17 mouse cellular contexts compared by ENCODE assay signal in genomic region chr2:32778081-32778480, GRCm38 (mm10). TPM values are rescaled to one million over a fixed set of nuclear protein-coding genes. Genes with fewer than 3 reads are reported as not detected.
DNase-seq lines count a peak whose midpoint lies in the region.
"Had no signal": no experiment of that assay in that cellular context is flagged by ENCODE, and none has a peak within 500 bp of the region (broad histone marks: within the 10 kb centered on the region; RNA-seq: fewer than 3 reads in every experiment).

No protein-coding gene starts in this region.

- peak; percentile 74 for DNase-seq in CD4-positive helper T cell, adult 2 months (ENCODE audit: low read depth, low spot score)
- peak; percentile 53 for DNase-seq in naive thymus-derived CD4-positive, alpha-beta T cell, adult 2 months (ENCODE audit: low read depth)
- DNase-seq in thymus, postnatal 10 days (ENCODE audit: low spot score in 2 of 2): peak; percentile 84 to 92
- peak; percentile 86 for DNase-seq in thymus, postnatal 4 days
- DNase-seq in testis, postnatal 10 days (ENCODE audit: low spot score): no peak
- no peak for DNase-seq in gastrocnemius, postnatal 10 days
- DNase-seq: adrenal gland, postnatal 10 days; cerebellum, adult 18-20 months; cerebellum, adult 9-11 months; cerebellum, postnatal 36 days; forebrain, postnatal 0 days; gastrocnemius, postnatal 25 days; heart, postnatal 36 days had no signal

RNA-seq across cellular contexts. Expression of gene Ptrh1, which starts 2.5 kb away (rescaled TPM):
- total RNA-seq in gastrocnemius, postnatal 10 days (2021): 1 to 10 TPM; 2.3 to 2.7 TPM

RNA-seq across cellular contexts. Expression of gene Ttc16, which starts 2.6 kb away (rescaled TPM):
- total RNA-seq in gastrocnemius, postnatal 10 days (2021): under 1 TPM in 1 of 2 experiments, not detected in 1; 0.11 TPM
- total RNA-seq: gastrocnemius, postnatal 25 days had no signal

RNA-seq across cellular contexts. Expression of gene Cfap157, which starts 6.1 kb away (rescaled TPM):
- not detected for total RNA-seq in gastrocnemius, postnatal 10 days (2021)
- total RNA-seq: adrenal gland, postnatal 10 days; ES-E14; gastrocnemius, adult 18-20 months; gastrocnemius, postnatal 25 days; granulocyte monocyte progenitor cell, adult 5-6 weeks; heart, adult 8-10 months; heart, postnatal 36 days had no signal

RNA-seq across cellular contexts. Expression of gene Tor2a, which starts 21.0 kb away (rescaled TPM):
- 10 to 100 TPM; 12.7 to 13.7 TPM for total RNA-seq in gastrocnemius, postnatal 10 days (2021)

RNA-seq across cellular contexts. Expression of gene 6330409D20Rik, which starts 37.3 kb away (rescaled TPM):
- not detected for total RNA-seq in gastrocnemius, postnatal 10 days (2021)
- total RNA-seq: ES-E14; gastrocnemius, adult 18-20 months; gastrocnemius, postnatal 25 days; granulocyte monocyte progenitor cell, adult 5-6 weeks; heart, adult 8-10 months; heart, postnatal 36 days had no signal

Comparison
In these comparisons a context has a peak if more than half of its experiments do, and no peak if none do; other contexts are left out.
1. DNase-seq: peak in CD4-positive helper T cell, adult 2 months (single experiment), naive thymus-derived CD4-positive, alpha-beta T cell, adult 2 months (single experiment), thymus, postnatal 10 days (2 of 2) and thymus, postnatal 4 days (single experiment); none in testis, postnatal 10 days (single experiment) and gastrocnemius, postnatal 10 days (single experiment).